Mouse (Mus musculus): Measurements from ENCODE around the gene Cyp2c66. TPM values are rescaled to one million over a fixed set of nuclear protein-coding genes. Genes with fewer than 3 reads are reported as not detected.
"Not testable (repeated sequence)": the region's sequence is repeated elsewhere in the genome, so short reads cannot be mapped to it uniquely, and the experiment has no call there.

The Cyp2c66 gene
- not detected in 2 replicates for polyA plus RNA-seq (2014; fragmentation: Nextera tagmentation; extraction: Ambion mirVana)

- no peak for DNase-seq (ENCODE audit: low spot score)
- Histone ChIP-seq H3K9ac (ENCODE audit: low read length) (no peak within 1 kb of the TSS), H3K9me3 (ENCODE audit: control insufficient read depth, low read length) (no peaks in the 10 kb centered on the region), H3K36me3 (ENCODE audit: control insufficient read depth, insufficient read depth, low read length) (no peaks in the 10 kb centered on the region), H3K4me1 (replicated peaks; ENCODE audit: control insufficient read depth, insufficient read depth, low read length) (no peaks in the 10 kb centered on the region), H3K27me3 (ENCODE audit: control insufficient read depth, insufficient read depth, low read length) (no peaks in the 10 kb centered on the region), H3K4me3 (ENCODE audit: low read depth, low read length) (no peak within 1 kb of the TSS), H3K27ac (ENCODE audit: low read depth, low read length) (no peak within 1 kb of the TSS), H3K4me2 (ENCODE audit: low read depth, low read length, severe bottlenecking) (no peak within 1 kb of the TSS)
- ATAC-seq (replicated peaks; ENCODE audit: low FRiP score) = no peak
- 90% methylated on average over 1 of the region's 1 CpGs for WGBS
Observed at GRCm38 (mm10) chr19:39113644-39114043, at the start of gene Cyp2c66. Gene Cyp2c66, plus strand, starts transcription at chr19:39113898.

- not testable (repeated sequence) for DNase-seq (ENCODE audit: low spot score); H3K9ac ChIP-seq (ENCODE audit: low read length); H3K4me2 ChIP-seq (ENCODE audit: low read depth, low read length, severe bottlenecking); H3K4me3 ChIP-seq (ENCODE audit: low read depth, low read length); H3K9me3 ChIP-seq (ENCODE audit: control insufficient read depth, low read length); H3K36me3 ChIP-seq (ENCODE audit: control insufficient read depth, insufficient read depth, low read length); ATAC-seq (replicated peaks; ENCODE audit: low FRiP score); H3K4me1 ChIP-seq (replicated peaks; ENCODE audit: control insufficient read depth, insufficient read depth, low read length); H3K27ac ChIP-seq (ENCODE audit: low read depth, low read length); H3K27me3 ChIP-seq (ENCODE audit: control insufficient read depth, insufficient read depth, low read length)
- WGBS = 81% methylated on average over 2 of the region's 2 CpGs
Observed at GRCm38 (mm10) chr19:39098779-39099178, 14.9 kb upstream of the Cyp2c66 start.

GRCm38 (mm10) chr19:39156836-39157235, 43.1 kb downstream of the Cyp2c66 start:
- H3K27me3 ChIP-seq (ENCODE audit: control insufficient read depth, insufficient read depth, low read length); H3K4me2 ChIP-seq (ENCODE audit: low read depth, low read length, severe bottlenecking); H3K4me3 ChIP-seq (ENCODE audit: low read depth, low read length); H3K4me1 ChIP-seq (replicated peaks; ENCODE audit: control insufficient read depth, insufficient read depth, low read length); H3K9ac ChIP-seq (ENCODE audit: low read length); ATAC-seq (replicated peaks; ENCODE audit: low FRiP score); H3K27ac ChIP-seq (ENCODE audit: low read depth, low read length); H3K9me3 ChIP-seq (ENCODE audit: control insufficient read depth, low read length); H3K36me3 ChIP-seq (ENCODE audit: control insufficient read depth, insufficient read depth, low read length); DNase-seq (ENCODE audit: low spot score): not testable (repeated sequence)
- 84% methylated on average over 19 of the region's 19 CpGs for WGBS

Other genes starting within 250 kb of the Cyp2c66 start
- gene Hells, start 183.0 kb upstream of the Cyp2c66 start, polyA plus RNA-seq (2014; fragmentation: Nextera tagmentation; extraction: Ambion mirVana) = 99.7 and 109 TPM in 2 replicates
- not detected in 2 replicates for gene Cyp2c55, start 106.9 kb upstream of the Cyp2c66 start, polyA plus RNA-seq (2014; fragmentation: Nextera tagmentation; extraction: Ambion mirVana)
- gene Cyp2c65, start 52.9 kb upstream of the Cyp2c66 start, polyA plus RNA-seq (2014; fragmentation: Nextera tagmentation; extraction: Ambion mirVana) = not detected in 2 replicates
- gene Cyp2c29, start 155.5 kb downstream of the Cyp2c66 start, polyA plus RNA-seq (2014; fragmentation: Nextera tagmentation; extraction: Ambion mirVana) = not detected in 2 replicates